Mouse (Mus musculus) yolk sac, embryonic 10.5 days (tissue): ENCODE measurements around the gene Scd2.
"Not testable (repeated sequence)": the region's sequence is repeated elsewhere in the genome, so short reads cannot be mapped to it uniquely, and the experiment has no call there.

Experiments
- DNase-seq: peaks from one replicate; pipeline ENCODE4 v3.0.0-alpha.2; 2017; ENCODE audit warnings: low spot score

The Scd2 gene

GRCm38 (mm10) chr19:44273711-44274110 is 19.8 kb upstream of the Scd2 start:
- DNase-seq: no peak

DNA sequence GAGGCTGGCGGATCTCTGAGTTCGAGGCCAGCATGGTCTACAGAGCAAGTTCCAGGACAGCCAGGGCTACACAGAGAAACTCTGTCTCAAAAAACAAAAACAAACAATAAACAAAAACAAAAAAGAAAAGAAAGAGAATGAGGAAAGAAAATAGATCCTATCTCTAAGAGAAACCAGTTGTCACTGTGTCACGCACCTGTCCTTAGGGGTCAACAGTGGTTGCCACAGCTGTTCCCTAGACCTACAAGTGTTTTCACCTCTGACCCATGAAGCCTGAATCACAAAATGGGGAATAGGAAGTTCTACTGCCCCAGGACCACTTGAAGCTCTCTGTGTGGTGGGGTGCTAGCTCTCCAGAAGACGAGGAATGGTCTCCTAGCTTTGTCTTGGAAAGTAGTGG is 19.0 kb upstream of the Scd2 start:
- no peak for DNase-seq

GRCm38 (mm10) chr19:44275418-44275817 is 18.1 kb upstream of the Scd2 start:
- no peak for DNase-seq

DNA sequence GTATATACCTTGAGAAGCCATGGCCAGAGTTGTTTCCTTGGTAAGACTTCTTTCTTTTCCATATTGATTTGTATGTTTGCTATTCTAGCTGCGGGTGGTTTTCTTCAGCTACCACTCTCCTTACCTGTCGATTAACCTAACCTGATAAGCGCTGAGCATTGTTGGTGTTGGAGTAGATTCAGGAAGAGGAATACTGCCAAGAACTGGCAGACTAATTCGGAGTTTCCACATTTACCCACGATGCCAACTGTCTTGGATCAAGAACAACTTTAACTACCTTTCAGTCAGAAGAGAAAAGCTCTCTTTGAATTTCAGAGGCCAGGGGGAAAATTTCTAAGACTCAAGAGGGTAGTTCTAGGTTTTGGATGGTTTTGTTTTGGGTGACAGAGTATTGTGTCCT is 16.6 kb upstream of the Scd2 start:
- DNase-seq: no peak

DNA sequence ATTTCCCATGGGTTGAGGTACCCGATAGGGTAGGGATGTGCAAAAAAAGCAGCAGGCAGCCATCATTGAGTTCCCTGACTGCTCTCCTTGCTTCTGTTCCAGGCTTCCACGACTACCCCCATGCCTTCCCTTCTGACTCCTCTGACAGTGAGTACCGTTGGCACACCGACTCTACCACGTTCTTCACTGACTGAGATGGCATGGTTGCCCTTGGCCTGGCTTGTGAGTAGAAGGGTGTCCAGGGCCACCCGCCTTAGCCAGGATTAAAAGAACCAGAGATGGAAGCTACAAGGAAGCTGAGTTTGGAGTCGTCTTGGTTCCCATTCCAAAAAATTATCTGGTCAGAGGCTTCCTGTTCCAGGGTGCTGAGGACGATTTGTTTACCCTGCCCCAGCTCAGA is 15.5 kb upstream of the Scd2 start:
- no peak for DNase-seq

DNA sequence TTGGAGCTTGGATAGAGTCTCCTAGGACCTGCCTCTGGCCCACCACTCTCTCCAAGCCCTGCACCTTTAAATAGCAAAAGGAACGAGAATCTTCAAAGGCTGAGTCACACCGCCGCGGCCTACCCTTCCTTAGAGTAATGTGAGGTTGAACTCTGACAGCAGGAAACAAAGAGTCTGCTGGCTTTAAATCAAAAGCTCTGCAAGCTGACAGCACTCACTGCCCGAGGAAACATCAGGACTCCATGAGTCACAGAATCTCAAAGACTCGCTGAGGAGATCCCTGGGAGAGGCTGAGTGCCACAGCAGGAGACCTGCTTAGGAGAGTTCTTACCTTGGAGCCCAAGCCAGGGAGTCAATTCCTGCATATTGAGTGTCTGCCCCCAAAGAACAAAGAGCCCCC is 12.7 kb upstream of the Scd2 start:
- DNase-seq: no peak

DNA sequence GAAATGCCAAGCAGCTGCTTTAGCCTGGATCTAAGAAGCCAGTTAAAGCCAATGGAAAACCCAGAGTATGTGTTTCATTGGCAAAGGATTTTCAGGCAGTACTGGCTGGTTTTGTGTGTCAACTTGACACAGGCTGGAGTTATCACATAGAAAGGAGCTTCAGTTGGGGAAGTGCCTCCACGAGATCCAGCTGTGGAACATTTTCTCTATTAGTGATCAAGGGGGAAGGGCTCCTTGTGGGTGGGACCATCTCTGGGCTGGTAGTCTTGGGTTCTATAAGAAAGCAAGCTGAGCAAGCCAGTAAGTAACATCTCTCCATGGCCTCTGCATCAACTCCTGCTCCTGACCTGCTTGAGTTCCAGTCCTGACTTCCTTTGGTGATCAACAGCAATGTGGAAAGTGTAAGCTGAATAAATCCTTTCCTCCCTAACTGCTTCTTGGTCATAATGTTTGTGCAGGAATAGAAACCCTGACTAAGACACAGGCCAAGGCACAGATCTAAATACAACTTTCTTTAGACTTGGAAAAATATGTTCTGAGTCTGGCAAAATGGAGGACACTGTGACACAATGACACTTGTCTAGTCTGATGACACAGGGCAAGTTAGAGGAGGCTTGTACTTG is 11.5 kb upstream of the Scd2 start:
- DNase-seq: not testable (repeated sequence)

- DNase-seq: no peak
Observed at GRCm38 (mm10) chr19:44282534-44283156, 10.8 kb upstream of the Scd2 start.

DNA sequence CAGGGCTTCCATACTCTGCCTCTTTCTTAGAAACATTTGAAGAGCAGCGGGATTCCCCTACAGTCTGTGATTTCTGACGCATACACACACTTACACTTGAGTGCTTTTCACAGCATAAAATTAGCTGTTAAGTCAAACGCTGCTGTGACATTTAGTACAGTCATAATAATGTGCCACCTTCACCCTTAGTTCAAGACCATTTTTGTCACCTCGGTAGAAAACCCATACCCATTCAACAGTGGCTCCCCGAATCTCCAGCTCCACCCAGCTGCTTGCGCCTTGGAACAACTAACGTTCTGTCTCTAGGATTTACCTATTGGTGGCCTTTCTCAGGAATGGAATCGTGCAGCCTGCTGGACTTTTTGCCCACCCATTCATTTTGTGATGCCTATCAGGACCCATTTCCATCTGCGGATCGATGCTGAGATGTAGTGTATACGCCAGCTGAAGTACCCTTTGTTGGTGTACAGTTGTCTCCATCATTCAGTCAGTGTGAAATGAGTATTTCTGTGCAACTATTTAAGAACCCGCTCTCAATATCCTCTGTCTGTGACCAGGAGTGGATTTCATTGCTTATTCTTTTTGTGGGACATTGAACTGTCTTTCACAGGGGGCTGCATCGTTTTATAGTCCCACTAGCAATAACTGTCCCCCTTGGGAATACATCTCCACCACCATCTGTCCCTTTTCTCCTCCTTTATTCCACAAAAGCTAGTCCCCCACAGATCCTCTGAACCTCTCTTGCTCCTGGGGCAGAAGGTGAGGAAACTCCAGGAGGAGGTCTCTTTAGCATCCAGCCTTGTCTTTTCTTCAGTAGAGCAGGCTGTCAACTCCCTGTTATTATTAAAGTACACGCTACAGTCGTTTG is 10.1 kb upstream of the Scd2 start:
- no peak for DNase-seq

DNA sequence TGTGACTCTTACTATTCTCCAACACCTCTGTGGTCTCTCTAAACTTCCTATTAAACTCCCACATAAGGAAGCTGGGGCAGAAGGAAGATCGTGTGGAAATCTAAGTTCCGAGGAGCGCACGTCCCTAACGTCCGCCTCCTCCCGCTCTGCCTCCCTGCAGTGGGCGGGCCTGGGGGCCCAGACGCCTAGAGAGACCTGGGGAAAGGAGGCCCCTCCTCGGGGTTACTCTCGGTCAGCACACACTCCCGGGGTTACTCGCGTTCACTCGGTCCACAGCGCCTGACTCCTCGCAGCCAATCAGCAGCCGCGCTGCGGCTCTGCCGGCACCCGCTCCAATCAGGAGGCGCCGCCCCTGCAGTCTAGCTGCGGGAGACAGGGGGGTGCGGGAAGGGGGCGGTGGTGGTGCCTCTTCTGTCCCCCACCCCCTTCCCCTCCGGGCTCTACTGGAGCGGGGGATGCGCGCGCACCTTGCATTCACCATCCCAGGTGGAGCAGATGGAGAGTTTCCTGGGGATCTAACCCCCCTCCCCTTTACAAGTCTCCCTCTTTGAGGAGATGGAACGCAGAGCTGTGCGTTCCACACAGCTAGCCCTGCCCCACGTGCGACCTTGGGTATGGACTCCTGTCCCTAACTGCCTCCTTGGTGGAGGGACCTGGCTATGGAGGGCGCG is 9.3 kb upstream of the Scd2 start:
- peak; percentile 98 for DNase-seq

- peak; percentile 80 for DNase-seq
Observed at GRCm38 (mm10) chr19:44284723-44285122, 8.8 kb upstream of the Scd2 start.

GRCm38 (mm10) chr19:44285554-44285953 is 7.9 kb upstream of the Scd2 start:
- no peak for DNase-seq

DNA sequence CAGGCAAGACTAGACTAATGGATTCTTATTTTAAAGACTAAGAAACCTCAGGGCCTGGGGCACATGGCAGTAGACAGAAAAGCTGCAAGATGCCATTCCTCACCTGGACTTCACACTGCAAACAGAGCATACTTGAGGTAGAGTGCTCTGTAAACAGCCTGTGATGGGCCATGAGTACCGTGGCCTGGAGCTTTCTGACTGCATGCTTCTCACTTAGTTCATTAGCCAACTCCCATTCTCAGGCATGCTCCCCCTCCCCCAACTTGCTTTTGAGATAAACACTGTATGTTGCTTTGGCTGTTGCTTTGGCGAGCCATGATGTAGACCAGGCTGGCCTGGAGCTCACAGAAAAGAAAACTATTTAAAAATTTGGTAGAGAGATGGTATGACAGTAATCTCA is 7.4 kb upstream of the Scd2 start:
- DNase-seq: peak; percentile 66

DNA sequence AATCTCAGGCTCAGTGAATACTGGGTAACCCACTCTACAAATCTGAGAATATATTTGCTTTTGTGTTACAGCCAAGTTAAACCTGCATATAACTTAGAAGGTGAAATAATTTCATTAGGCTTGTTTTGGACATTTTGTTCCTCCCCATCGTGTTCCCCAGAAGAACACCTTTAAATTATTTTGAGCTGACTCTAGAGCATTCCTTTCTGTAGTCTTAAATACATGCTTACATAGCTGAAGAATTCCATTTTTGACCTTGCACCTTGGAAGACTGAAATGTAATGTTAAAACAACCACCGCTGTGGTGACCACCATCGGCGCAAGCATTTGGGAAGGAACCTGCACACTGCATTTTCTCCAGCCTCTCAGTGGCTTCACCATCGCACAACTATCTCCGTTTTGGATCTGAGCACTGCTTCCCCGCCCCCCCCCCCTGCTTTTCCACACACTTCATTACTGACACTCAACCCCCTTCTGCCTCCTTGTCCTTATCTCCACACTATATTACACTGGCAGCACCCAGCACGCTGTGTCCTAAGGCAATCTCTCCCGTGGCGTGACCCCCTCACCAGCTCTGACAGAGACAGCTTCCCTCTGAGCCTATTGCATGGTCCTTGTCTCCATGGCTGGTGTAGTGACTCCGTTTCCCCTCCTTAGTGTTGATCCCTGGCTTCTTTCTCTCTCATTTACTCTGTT is 5.9 kb upstream of the Scd2 start:
- no peak for DNase-seq

DNA sequence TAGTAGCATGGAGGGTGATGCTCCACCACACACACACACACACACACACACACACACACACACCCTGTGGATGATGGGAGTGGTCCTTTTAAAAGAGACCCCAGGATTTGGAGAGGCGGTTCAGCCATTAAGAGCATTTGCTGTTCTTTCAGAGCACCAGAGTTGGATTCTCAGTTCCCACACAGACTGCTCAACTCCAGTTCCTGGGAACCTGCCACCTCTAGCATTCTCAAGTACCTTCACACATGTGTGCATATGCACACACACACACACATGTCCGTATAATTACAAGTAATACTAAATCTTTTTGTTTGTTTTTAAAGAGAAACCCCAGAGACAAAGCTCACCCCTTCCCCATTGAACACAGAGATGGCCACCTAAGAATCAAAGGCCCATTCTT is 1.4 kb upstream of the Scd2 start:
- no peak for DNase-seq

DNA sequence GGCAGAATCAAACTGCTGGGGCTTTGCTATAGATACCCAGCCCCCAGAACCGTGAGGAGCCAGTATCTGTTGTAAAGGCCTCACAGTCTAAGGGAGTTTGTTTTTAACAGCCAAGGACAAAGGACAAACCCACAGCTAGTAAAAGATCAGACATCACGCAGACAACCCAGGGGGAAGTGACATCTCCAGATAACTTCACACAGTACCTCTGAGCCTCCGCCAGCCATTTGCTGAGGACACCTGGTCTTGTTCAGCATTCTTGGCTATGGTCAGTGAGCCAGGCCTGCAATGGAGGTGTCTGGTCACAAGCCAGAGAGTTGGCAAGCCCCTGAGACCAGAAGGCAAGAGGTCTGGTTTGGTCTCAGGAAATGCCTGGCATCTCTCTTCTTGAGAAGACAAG is 991 bp upstream of the Scd2 start:
- DNase-seq: no peak

DNA sequence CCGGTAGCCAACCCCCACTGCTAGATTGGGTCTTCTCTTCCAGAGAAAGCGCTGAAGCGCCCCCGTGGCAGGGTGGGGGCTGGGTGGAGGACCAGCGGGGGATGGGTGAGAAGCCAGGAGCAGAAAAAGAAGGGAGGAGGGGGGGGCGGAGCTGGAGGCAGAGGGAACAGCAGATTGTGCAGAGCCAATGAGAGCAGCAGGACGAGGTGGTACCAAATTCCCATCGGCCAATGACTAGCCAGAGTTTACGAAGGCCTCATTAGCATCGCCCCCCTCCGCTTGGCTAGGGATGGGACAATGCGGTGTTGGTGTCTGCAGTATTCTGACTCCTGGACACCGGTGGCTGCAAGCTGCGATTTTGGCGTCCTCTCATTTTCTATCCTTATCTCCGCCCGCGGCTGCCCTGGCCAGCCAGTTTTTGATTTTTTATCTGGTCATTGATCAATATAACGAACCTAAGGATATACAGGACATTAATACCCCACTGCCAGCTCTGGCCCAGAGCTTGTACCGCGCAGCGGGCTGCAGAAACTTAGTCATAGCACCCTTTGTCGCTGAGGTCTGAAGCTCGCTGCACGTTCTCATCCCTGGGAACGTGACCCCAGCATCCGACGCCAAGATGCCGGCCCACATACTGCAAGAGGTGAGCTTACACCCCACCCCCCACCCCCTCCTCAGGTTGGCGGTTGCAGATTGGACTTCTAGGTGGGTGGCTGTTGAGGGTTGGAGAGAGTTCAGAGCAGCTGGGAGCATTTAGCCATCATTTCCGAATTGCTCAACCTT is 486 bp downstream of the Scd2 start:
- DNase-seq: peak; percentile 99

- peak; percentile 87 for DNase-seq
Observed at GRCm38 (mm10) chr19:44294588-44295041, 1.1 kb downstream of the Scd2 start.

DNA sequence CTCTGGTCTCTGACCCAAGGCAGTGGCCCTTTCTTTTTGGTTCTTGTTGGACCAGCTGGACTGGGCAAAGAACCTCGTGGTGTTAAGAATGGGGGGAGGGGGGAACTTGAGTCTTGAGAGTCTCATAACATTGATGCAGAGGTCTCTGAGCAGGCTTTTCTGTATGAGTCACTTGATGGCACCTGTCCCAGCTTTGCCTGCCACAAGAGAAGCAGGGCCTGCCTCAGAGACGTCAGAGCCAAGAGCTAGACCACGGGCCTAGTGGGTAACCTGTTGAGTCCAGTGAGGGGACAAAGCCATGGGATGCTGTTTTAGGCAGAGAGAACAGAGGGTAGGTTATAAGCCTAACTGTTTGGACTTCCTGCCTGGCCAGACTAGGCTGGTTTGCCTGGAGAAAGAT is 1.8 kb downstream of the Scd2 start:
- DNase-seq: no peak

- peak; percentile 75 for DNase-seq
Observed at GRCm38 (mm10) chr19:44295741-44296140, 2.3 kb downstream of the Scd2 start.

DNA sequence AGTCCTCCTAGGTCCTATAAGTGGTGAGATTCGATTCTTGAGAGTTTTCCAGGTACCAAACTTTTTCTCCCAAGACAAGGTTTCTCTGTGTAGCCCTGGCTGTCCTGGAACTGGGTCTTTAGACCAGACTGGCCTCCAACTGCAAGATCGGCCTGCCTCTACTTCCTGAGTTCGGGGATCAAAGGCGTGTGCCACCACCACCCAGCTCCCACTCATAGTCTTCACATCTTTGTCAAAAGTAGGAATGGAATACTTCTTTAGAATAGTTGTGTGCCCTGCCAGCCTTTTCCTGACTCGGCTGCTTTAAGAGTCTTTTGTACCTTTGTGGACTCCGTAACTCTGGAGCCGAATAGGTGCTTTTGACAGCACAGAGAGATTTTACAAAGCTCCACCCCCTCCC is 2.7 kb downstream of the Scd2 start:
- DNase-seq: peak; percentile 1
